In the genomic region with DNA sequence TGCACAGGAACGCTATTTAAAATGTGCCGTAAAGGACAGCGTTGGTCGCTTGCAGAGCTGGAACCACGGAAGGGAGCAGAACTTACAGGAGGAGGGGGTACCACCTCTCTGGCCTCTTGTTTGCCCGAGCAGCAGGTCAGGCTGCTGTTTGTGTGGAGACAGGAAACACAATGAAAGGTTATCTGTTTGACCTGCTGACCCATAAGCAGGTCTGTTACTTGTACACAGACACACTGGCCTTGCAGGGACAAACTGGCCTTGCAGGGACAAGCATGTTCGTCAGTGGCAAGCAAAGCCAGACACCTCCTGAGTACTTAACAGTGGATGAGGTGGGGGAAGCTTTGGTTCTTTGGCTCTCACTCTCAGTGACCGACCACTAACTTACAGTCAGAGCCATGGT, we compare ENCODE assay signal across 8 mouse cellular contexts. TPM values are rescaled to one million over a fixed set of nuclear protein-coding genes. Genes with fewer than 3 reads are reported as not detected.
DNase-seq lines count a peak whose midpoint lies in the region; ATAC-seq and TF ChIP-seq lines count a peak whose summit lies in the region.

No protein-coding gene starts in this region.

- no peak for TF ChIP-seq CTCF in heart, adult 2 months (IDR thresholded peaks at IDR 0.05)
- no peak for TF ChIP-seq CTCF in bone marrow, adult 2 months (IDR thresholded peaks at IDR 0.05; ENCODE audit: control insufficient read depth, insufficient read depth, low read length)

- H3K9ac ChIP-seq in heart, adult 2 months (ENCODE audit: low read depth, low read length): no peak overlapping the region
- H3K9ac ChIP-seq in hindbrain, embryonic 11.5 days (ENCODE audit: low read depth, low read length): peak overlapping the region; percentile 87; the same call in 1 of the 2 replicates

- no peaks in the 10 kb centered on the region for H3K27me3 ChIP-seq in heart, adult 2 months (ENCODE audit: control insufficient read depth, insufficient read depth, low read length)
- no peaks in the 10 kb centered on the region for H3K27me3 ChIP-seq in hindbrain, embryonic 11.5 days (ENCODE audit: control insufficient read depth, insufficient read depth, low read length)
- H3K27me3 ChIP-seq in midbrain, embryonic 10.5 days (ENCODE audit: low read depth, poor library complexity, severe bottlenecking): no peaks in the 10 kb centered on the region

- no peaks in the 10 kb centered on the region for H3K36me3 ChIP-seq in heart, adult 2 months (ENCODE audit: control insufficient read depth, insufficient read depth, low read length)
- no peaks in the 10 kb centered on the region for H3K36me3 ChIP-seq in hindbrain, embryonic 11.5 days (ENCODE audit: control insufficient read depth, insufficient read depth, low read length)
- peaks cover 37% of the 10 kb centered on the region for H3K36me3 ChIP-seq in midbrain, embryonic 10.5 days

- intact Hi-C loops in heart, adult 2 months (cut with DNase I): loop anchor here (2.0 to 5.0 kb wide), 7 partner anchors 33 to 227 kb away; no protein-coding TSS in a partner anchor
- intact Hi-C loops in heart, postnatal 25 days (cut with DNase I): loop anchor here (5.0 kb wide), 3 partner anchors 38 to 73 kb away; no protein-coding TSS in a partner anchor

- ATAC-seq in hindbrain, embryonic 11.5 days (ENCODE audit: low FRiP score): no peak
- no peak for ATAC-seq in megakaryocyte progenitor cell, adult 5-6 weeks (replicated peaks; ENCODE audit: poor library complexity)

- no peaks in the 10 kb centered on the region for H3K9me3 ChIP-seq in hindbrain, embryonic 11.5 days (ENCODE audit: control insufficient read depth, low read length)
- peaks cover 13% of the 10 kb centered on the region for H3K9me3 ChIP-seq in midbrain, embryonic 10.5 days (replicated peaks)

- TF ChIP-seq POLR2A in heart, adult 2 months (IDR thresholded peaks at IDR 0.05; ENCODE audit: insufficient read depth, low read depth, low read length): no peak
- no peak for TF ChIP-seq POLR2A in bone marrow, adult 2 months (IDR thresholded peaks at IDR 0.05; ENCODE audit: borderline replicate concordance, control insufficient read depth, low read depth, low read length)

- 28% methylated on average over 8 of the region's 8 CpGs for WGBS in heart, adult 2 months
- WGBS in bone marrow, adult 2 months: 70% methylated on average over 8 of the region's 8 CpGs
- WGBS in hindbrain, embryonic 11.5 days: 33% methylated on average over 8 of the region's 8 CpGs
- 34% methylated on average over 8 of the region's 8 CpGs for WGBS in midbrain, embryonic 10.5 days

- peaks cover 7% of the 10 kb centered on the region for H3K4me1 ChIP-seq in heart, adult 2 months (ENCODE audit: control insufficient read depth, insufficient read depth, low read length)
- H3K4me1 ChIP-seq in bone marrow, adult 2 months (ENCODE audit: control insufficient read depth, insufficient read depth, low read length): peaks cover 3% of the 10 kb centered on the region
- peaks cover 5% of the 10 kb centered on the region; the same call in 1 of the 2 replicates for H3K4me1 ChIP-seq in hindbrain, embryonic 11.5 days (replicated peaks; ENCODE audit: control insufficient read depth, insufficient read depth, low read length)
- H3K4me1 ChIP-seq in midbrain, embryonic 10.5 days: peaks cover 48% of the 10 kb centered on the region

- no peak for DNase-seq in heart, adult 2 months
- no peak for DNase-seq in heart, postnatal 25 days (ENCODE audit: low spot score)
- no peak for DNase-seq in hindbrain, embryonic 11.5 days (ENCODE audit: low spot score)
- DNase-seq in midbrain, embryonic 10.5 days (ENCODE audit: low spot score): no peak
- DNase-seq in frontal cortex, postnatal 14 days (ENCODE audit: low spot score in 2 of 2): no peak
- no peak for DNase-seq in kidney, adult 11 months

- H3K4me2 ChIP-seq in hindbrain, embryonic 11.5 days (replicated peaks; ENCODE audit: low read depth, low read length): peak overlapping the region; percentile 98

- H3K27ac ChIP-seq in heart, adult 2 months: no peak overlapping the region
- no peak overlapping the region for H3K27ac ChIP-seq in bone marrow, adult 2 months (ENCODE audit: control insufficient read depth, insufficient read depth, low read depth, low read length, poor library complexity)
- H3K27ac ChIP-seq in hindbrain, embryonic 11.5 days (ENCODE audit: low read depth, low read length): no peak overlapping the region
- peak overlapping the region; percentile 97; the same call in 1 of the 2 replicates for H3K27ac ChIP-seq in midbrain, embryonic 10.5 days (replicated peaks)

- peaks cover 9% of the 10 kb centered on the region for H3K79me2 ChIP-seq in heart, adult 2 months (replicated peaks; ENCODE audit: control insufficient read depth, insufficient read depth, low read length)

- H3K4me3 ChIP-seq in heart, adult 2 months: 0 out of 2 replicates have a peak overlapping the region, but pooled peaks have one; percentile 95
- H3K4me3 ChIP-seq in bone marrow, adult 2 months (replicated peaks; ENCODE audit: control insufficient read depth, low read depth, low read length): peak overlapping the region; percentile 7
- peak overlapping the region; percentile 79; the same call in 1 of the 2 replicates for H3K4me3 ChIP-seq in hindbrain, embryonic 11.5 days (ENCODE audit: low read depth, low read length)
- peak overlapping the region; percentile 99 for H3K4me3 ChIP-seq in midbrain, embryonic 10.5 days

- TF ChIP-seq EP300 in heart, adult 2 months (IDR thresholded peaks at IDR 0.05; ENCODE audit: insufficient read depth, low read depth, low read length): no peak

RNA-seq across cellular contexts. Expression of a gene that starts 2.1 kb away (rescaled TPM):
- total RNA-seq in heart, adult 2 months (2021): 10 to 100 TPM; 26.3 to 28.5 TPM
- 14.3 and 18.4 TPM in 2 replicates for polyA plus RNA-seq in heart, adult 2 months (2012; rRNA removed)
- total RNA-seq in heart, postnatal 25 days (2021): 10 to 100 TPM; 26.6 to 26.8 TPM
- polyA plus RNA-seq in bone marrow, adult 2 months (2011; ENCODE audit: insufficient read depth, insufficient read length, low replicate concordance, missing spikeins): 17.0 and 19.1 TPM in 2 replicates
- polyA plus RNA-seq in hindbrain, embryonic 11.5 days (2014; fragmentation: Nextera tagmentation; extraction: Ambion mirVana): 23.0 and 27.8 TPM in 2 replicates
- 19.8 and 21.3 TPM in 2 replicates for polyA plus RNA-seq in midbrain, embryonic 10.5 days (2016; fragmentation: Nextera tagmentation; extraction: Ambion mirVana)
- total RNA-seq in megakaryocyte progenitor cell, adult 5-6 weeks (2015): 27.7 and 28.2 TPM in 2 replicates
- 18.2 and 21.6 TPM in 2 replicates for total RNA-seq in megakaryocyte progenitor cell, adult 5-6 weeks (2017)

Comparison
In these comparisons a context has a peak if more than half of its experiments do, and no peak if none do; other contexts are left out.
1. H3K4me3 ChIP-seq: peak in every context shown above with its lines; median percentile 99 in midbrain, embryonic 10.5 days; 95 in heart, adult 2 months; 79 in hindbrain, embryonic 11.5 days; 7 in bone marrow, adult 2 months.